Comparison of ENCODE assay signal across 8 mouse cellular contexts in genomic region chr13:100516213-100517105, GRCm38 (mm10). TPM values are rescaled to one million over a fixed set of nuclear protein-coding genes. Genes with fewer than 3 reads are reported as not detected.
DNase-seq lines count a peak whose midpoint lies in the region; ATAC-seq and TF ChIP-seq lines count a peak whose summit lies in the region.

No protein-coding gene starts in this region.

- H3K9ac ChIP-seq in forebrain, embryonic 13.5 days: no peak overlapping the region
- H3K9ac ChIP-seq in embryonic facial prominence, embryonic 13.5 days: no peak overlapping the region
- H3K9ac ChIP-seq in limb, embryonic 14.5 days (ENCODE audit: low read depth, low read length, severe bottlenecking): no peak overlapping the region
- no peak overlapping the region for H3K9ac ChIP-seq in heart, embryonic 11.5 days (ENCODE audit: low read depth, low read length)

- DNase-seq in forebrain, embryonic 10.5 days (ENCODE audit: extremely low spot score, low spot score): peak; percentile 25
- DNase-seq in MN1 (ENCODE audit: low spot score): peak; percentile 55
- DNase-seq in limb, embryonic 14.5 days (ENCODE audit: low spot score): peak; percentile 63
- no peak for DNase-seq in spleen, postnatal 10 days (ENCODE audit: low spot score in 2 of 2)
- no peak for DNase-seq in right cerebral cortex, postnatal 25 days

- ATAC-seq in forebrain, embryonic 13.5 days: no peak
- ATAC-seq in embryonic facial prominence, embryonic 13.5 days (ENCODE audit: insufficient number of reproducible peaks, insufficient read depth, low FRiP score, low TSS enrichment, low read depth): peak; percentile 48; the same call in 1 of the 2 replicates
- ATAC-seq in limb, embryonic 14.5 days (ENCODE audit: low FRiP score, low read depth): peak; percentile 85
- ATAC-seq in heart, embryonic 11.5 days (replicated peaks; ENCODE audit: insufficient number of reproducible peaks, low FRiP score, low TSS enrichment): no peak

- H3K27me3 ChIP-seq in forebrain, embryonic 10.5 days (ENCODE audit: poor library complexity, severe bottlenecking): no peaks in the 10 kb centered on the region
- no peaks in the 10 kb centered on the region for H3K27me3 ChIP-seq in forebrain, embryonic 13.5 days
- H3K27me3 ChIP-seq in embryonic facial prominence, embryonic 13.5 days: no peaks in the 10 kb centered on the region
- H3K27me3 ChIP-seq in limb, embryonic 14.5 days (ENCODE audit: control insufficient read depth, insufficient read depth, low read length): no peaks in the 10 kb centered on the region
- H3K27me3 ChIP-seq in heart, embryonic 11.5 days (ENCODE audit: control insufficient read depth, insufficient read depth, low read length): no peaks in the 10 kb centered on the region

- no peaks in the 10 kb centered on the region for H3K36me3 ChIP-seq in forebrain, embryonic 10.5 days (replicated peaks)
- no peaks in the 10 kb centered on the region for H3K36me3 ChIP-seq in forebrain, embryonic 13.5 days (ENCODE audit: poor library complexity, severe bottlenecking)
- no peaks in the 10 kb centered on the region for H3K36me3 ChIP-seq in embryonic facial prominence, embryonic 13.5 days
- H3K36me3 ChIP-seq in limb, embryonic 14.5 days (ENCODE audit: control insufficient read depth, insufficient read depth, low read length): no peaks in the 10 kb centered on the region
- H3K36me3 ChIP-seq in heart, embryonic 11.5 days (ENCODE audit: control insufficient read depth, insufficient read depth, low read length): no peaks in the 10 kb centered on the region

- WGBS in forebrain, embryonic 10.5 days: 45% methylated on average over 12 of the region's 12 CpGs
- 41% methylated on average over 12 of the region's 12 CpGs for WGBS in forebrain, embryonic 13.5 days
- WGBS in embryonic facial prominence, embryonic 13.5 days: 35% methylated on average over 12 of the region's 12 CpGs
- WGBS in limb, embryonic 14.5 days: 17% methylated on average over 12 of the region's 12 CpGs
- WGBS in heart, embryonic 11.5 days (ENCODE audit: insufficient replicate concordance): 50% methylated on average over 12 of the region's 12 CpGs

- H3K4me2 ChIP-seq in forebrain, embryonic 13.5 days: no peak overlapping the region
- no peak overlapping the region for H3K4me2 ChIP-seq in embryonic facial prominence, embryonic 13.5 days
- H3K4me2 ChIP-seq in limb, embryonic 14.5 days (replicated peaks; ENCODE audit: low read depth, low read length, severe bottlenecking): no peak overlapping the region
- no peak overlapping the region for H3K4me2 ChIP-seq in heart, embryonic 11.5 days

- no peak for TF ChIP-seq POLR2A in limb, embryonic 14.5 days (IDR thresholded peaks at IDR 0.05; ENCODE audit: borderline replicate concordance, extremely low read depth, insufficient read depth, insufficient read length)

- H3K9me3 ChIP-seq in forebrain, embryonic 10.5 days: no peaks in the 10 kb centered on the region
- H3K9me3 ChIP-seq in forebrain, embryonic 13.5 days (replicated peaks): no peaks in the 10 kb centered on the region
- H3K9me3 ChIP-seq in embryonic facial prominence, embryonic 13.5 days: no peaks in the 10 kb centered on the region
- H3K9me3 ChIP-seq in limb, embryonic 14.5 days (ENCODE audit: control insufficient read depth, low read length): no peaks in the 10 kb centered on the region
- no peaks in the 10 kb centered on the region for H3K9me3 ChIP-seq in heart, embryonic 11.5 days (replicated peaks; ENCODE audit: control insufficient read depth, low read length)

- H3K27ac ChIP-seq in forebrain, embryonic 10.5 days: peak overlapping the region; percentile 81
- no peak overlapping the region for H3K27ac ChIP-seq in forebrain, embryonic 13.5 days
- peak overlapping the region; percentile 74 for H3K27ac ChIP-seq in embryonic facial prominence, embryonic 13.5 days
- peak overlapping the region; percentile 49 for H3K27ac ChIP-seq in limb, embryonic 14.5 days (replicated peaks; ENCODE audit: low read depth, low read length)
- H3K27ac ChIP-seq in heart, embryonic 11.5 days (ENCODE audit: low read depth, low read length): no peak overlapping the region

- H3K4me1 ChIP-seq in forebrain, embryonic 10.5 days: peaks cover 21% of the 10 kb centered on the region
- H3K4me1 ChIP-seq in forebrain, embryonic 13.5 days: no peaks in the 10 kb centered on the region
- peaks cover 11% of the 10 kb centered on the region for H3K4me1 ChIP-seq in embryonic facial prominence, embryonic 13.5 days
- peaks cover 6% of the 10 kb centered on the region for H3K4me1 ChIP-seq in limb, embryonic 14.5 days (ENCODE audit: control insufficient read depth, insufficient read depth, low read length)
- H3K4me1 ChIP-seq in heart, embryonic 11.5 days (ENCODE audit: control insufficient read depth, insufficient read depth, low read length): no peaks in the 10 kb centered on the region

- H3K4me3 ChIP-seq in forebrain, embryonic 10.5 days: no peak overlapping the region
- no peak overlapping the region for H3K4me3 ChIP-seq in forebrain, embryonic 13.5 days
- no peak overlapping the region for H3K4me3 ChIP-seq in embryonic facial prominence, embryonic 13.5 days
- no peak overlapping the region for H3K4me3 ChIP-seq in limb, embryonic 14.5 days (replicated peaks; ENCODE audit: low read length)
- no peak overlapping the region for H3K4me3 ChIP-seq in heart, embryonic 11.5 days (ENCODE audit: low read depth, low read length)

RNA-seq across cellular contexts. Expression of gene Gtf2h2, which starts 24.1 kb away (rescaled TPM):
- polyA plus RNA-seq in forebrain, embryonic 10.5 days (2016; fragmentation: Nextera tagmentation; extraction: Ambion mirVana): 92.8 and 96.4 TPM in 2 replicates
- polyA plus RNA-seq in forebrain, embryonic 13.5 days (2015; fragmentation: Nextera tagmentation; extraction: Ambion mirVana): 72.1 and 77.1 TPM in 2 replicates
- 76.8 and 86.5 TPM in 2 replicates for polyA plus RNA-seq in embryonic facial prominence, embryonic 13.5 days (2015; fragmentation: Nextera tagmentation; extraction: Ambion mirVana)
- 95.3 and 102 TPM in 2 replicates for polyA plus RNA-seq in limb, embryonic 14.5 days (2012; rRNA removed)
- 62.6 and 62.9 TPM in 2 replicates for polyA plus RNA-seq in limb, embryonic 14.5 days (2014; fragmentation: Nextera tagmentation; extraction: Ambion mirVana)
- polyA plus RNA-seq in heart, embryonic 11.5 days (2014; fragmentation: Nextera tagmentation; extraction: Ambion mirVana): 51.4 and 54.9 TPM in 2 replicates

RNA-seq across cellular contexts. Expression of gene Ocln, which starts 36.1 kb away (rescaled TPM):
- 3.1 and 3.6 TPM in 2 replicates for polyA plus RNA-seq in forebrain, embryonic 10.5 days (2016; fragmentation: Nextera tagmentation; extraction: Ambion mirVana)
- 2.8 and 3.5 TPM in 2 replicates for polyA plus RNA-seq in forebrain, embryonic 13.5 days (2015; fragmentation: Nextera tagmentation; extraction: Ambion mirVana)
- 7.8 and 11.1 TPM in 2 replicates for polyA plus RNA-seq in embryonic facial prominence, embryonic 13.5 days (2015; fragmentation: Nextera tagmentation; extraction: Ambion mirVana)
- 1.9 and 3.1 TPM in 2 replicates for polyA plus RNA-seq in limb, embryonic 14.5 days (2012; rRNA removed)
- polyA plus RNA-seq in limb, embryonic 14.5 days (2014; fragmentation: Nextera tagmentation; extraction: Ambion mirVana): 7.4 and 8.8 TPM in 2 replicates
- polyA plus RNA-seq in heart, embryonic 11.5 days (2014; fragmentation: Nextera tagmentation; extraction: Ambion mirVana): 1.5 and 1.7 TPM in 2 replicates

Comparison
In these comparisons a context has a peak if more than half of its experiments do, and no peak if none do; other contexts are left out.
1. H3K27ac ChIP-seq: peak in forebrain, embryonic 10.5 days (single experiment), embryonic facial prominence, embryonic 13.5 days (single experiment) and limb, embryonic 14.5 days (single experiment); none in forebrain, embryonic 13.5 days (single experiment) and heart, embryonic 11.5 days (single experiment).
2. DNase-seq: peak in forebrain, embryonic 10.5 days (single experiment), MN1 (single experiment) and limb, embryonic 14.5 days (single experiment); none in spleen, postnatal 10 days (0 of 2) and right cerebral cortex, postnatal 25 days (single experiment).
3. ATAC-seq: peak in embryonic facial prominence, embryonic 13.5 days (single experiment) and limb, embryonic 14.5 days (single experiment); none in forebrain, embryonic 13.5 days (single experiment) and heart, embryonic 11.5 days (single experiment).